Mouse (Mus musculus) kidney, adult 9 months (tissue): ENCODE measurements around the gene Cdk2ap2.

Experiments
- DNase-seq: peaks from one replicate; pipeline ENCODE4 v3.0.0; 2022

The Cdk2ap2 gene

GRCm38 (mm10) chr19:4068717-4069410, 28.1 kb upstream of the Cdk2ap2 start:
- no peak for DNase-seq

- no peak for DNase-seq
Observed at GRCm38 (mm10) chr19:4070311-4070710, 26.7 kb upstream of the Cdk2ap2 start.

GRCm38 (mm10) chr19:4070756-4071155, 26.2 kb upstream of the Cdk2ap2 start:
- no peak for DNase-seq

DNA sequence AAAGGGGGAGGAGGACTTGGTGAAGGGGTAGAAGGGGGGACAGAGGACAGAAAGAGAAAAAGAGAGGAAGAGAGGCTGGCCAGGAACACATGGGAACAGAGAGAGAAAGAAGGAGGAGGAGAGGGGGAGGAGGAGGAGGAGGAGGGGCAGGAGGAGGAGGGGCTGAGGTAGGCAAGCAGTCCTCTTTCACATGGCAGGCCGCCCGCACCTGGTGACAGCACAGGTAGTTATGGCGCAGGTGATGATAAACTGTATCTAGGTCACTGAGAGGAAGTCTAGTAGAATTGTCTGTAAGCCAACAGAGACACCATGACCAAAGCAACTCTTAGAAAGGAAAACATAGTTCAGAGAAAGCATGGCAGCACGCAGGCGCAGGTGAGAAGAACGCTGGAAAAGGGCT, 25.6 kb upstream of the Cdk2ap2 start:
- DNase-seq = no peak

GRCm38 (mm10) chr19:4072706-4073424, 24.1 kb upstream of the Cdk2ap2 start:
- peak; percentile 83 for DNase-seq

GRCm38 (mm10) chr19:4075531-4075930, 21.5 kb upstream of the Cdk2ap2 start:
- peak; percentile 88 for DNase-seq

DNA sequence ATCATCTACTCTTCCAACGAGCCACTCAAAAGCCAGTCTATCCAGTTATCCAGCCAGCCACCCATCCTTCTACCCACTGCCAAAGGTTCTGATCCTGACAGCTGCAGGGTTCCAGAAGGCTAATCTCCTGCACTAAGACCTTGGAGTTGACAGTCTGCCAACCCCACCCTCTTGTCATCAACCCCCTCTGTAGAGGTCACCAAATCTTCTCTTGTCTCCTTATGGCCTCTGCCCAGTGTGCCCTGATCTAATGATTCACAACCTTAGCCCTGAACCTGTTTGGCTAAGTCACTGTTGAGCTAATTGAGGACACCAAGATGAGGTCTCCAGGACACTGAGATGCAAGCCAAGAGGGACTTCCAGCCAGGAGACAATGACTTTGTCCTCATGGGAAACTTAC, 17.4 kb upstream of the Cdk2ap2 start:
- peak; percentile 63 for DNase-seq

DNA sequence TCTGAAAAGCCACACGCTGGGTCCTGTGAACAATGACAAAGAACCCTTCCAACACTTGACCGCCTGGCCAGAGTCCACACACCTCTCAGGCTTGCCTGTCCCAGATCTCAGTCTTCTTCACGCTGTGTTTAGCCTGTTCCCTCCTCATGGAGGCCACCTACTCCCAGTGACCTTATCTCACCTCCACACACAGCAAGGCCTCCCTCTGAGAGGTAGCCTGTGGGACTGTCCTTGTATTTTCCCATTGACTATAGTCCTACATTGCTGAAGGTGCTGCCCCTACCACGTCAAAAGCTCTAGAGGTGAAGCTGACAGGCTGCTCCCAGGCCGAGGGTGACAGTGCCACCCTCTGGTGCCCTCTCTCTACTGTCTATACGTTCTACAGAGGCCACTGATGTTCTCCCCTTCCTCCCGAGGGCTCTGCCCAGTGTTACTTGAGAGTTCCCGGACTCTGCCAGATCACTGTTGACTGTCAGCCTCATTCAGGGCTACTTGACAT, 16.4 kb upstream of the Cdk2ap2 start:
- peak; percentile 64 for DNase-seq

DNA sequence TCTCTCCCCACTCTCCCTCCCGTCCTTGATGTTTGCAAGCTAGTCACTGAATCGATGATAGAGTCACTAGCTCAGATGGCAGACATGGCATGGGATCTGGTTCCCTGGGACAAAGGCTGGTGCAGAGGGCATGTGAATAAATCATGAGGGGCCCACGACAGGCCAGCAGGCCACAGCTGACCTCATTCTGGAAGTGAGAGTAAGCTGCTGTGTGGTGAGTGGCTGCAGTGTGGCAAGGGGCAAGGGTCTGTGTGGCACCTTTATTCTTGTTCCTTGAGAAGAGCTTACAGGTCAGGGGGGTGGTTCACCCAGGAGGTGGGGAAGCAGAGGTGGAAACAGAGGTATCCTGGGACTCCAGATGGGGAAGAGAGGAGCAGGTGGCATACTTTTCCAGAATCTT, 15.6 kb upstream of the Cdk2ap2 start, which contains the start of gene Cabp2:
Gene Cabp2, plus strand, starts transcription at position 185 of the 400 bp plus-strand sequence.
- DNase-seq = no peak

DNA sequence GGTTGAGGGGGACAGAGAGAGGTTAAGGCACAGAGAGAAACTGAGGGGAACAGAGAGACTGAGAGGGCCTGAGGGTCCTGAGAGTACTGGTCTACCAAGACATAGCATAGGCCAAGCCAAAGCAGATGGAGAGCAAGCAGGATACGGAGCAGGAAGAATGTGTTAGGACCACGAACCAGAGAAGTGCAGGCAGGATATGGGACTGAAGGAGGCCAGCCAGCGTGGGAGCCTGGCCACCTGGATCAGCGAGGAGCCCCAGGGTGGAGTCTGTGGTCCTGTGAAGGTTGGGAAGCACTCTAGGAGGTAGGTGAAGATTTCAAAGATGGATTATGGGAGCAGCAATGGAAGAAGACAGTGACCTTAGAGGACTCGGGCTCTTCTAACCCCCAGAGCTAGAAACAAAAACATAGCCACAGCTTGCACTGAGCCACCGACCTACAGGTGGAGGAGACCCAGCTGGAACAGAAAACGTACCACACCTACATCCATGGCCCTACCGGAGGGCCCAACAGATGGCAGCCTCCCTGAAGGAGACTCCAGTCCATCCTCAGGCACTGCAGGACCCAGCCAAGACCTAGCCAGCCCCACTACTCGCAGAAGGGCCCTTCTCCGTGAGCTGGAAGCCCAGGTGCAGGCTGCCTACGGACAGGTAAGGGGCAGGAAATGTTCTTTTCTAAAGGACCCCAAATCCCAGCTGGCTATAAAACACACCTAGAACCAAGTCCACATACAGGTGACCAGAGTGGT, 14.6 kb upstream of the Cdk2ap2 start:
- DNase-seq = no peak

GRCm38 (mm10) chr19:4083316-4083715, 13.7 kb upstream of the Cdk2ap2 start:
- no peak for DNase-seq

- DNase-seq = no peak
Observed at GRCm38 (mm10) chr19:4083826-4084225, 13.2 kb upstream of the Cdk2ap2 start.

GRCm38 (mm10) chr19:4084984-4085383, 12.0 kb upstream of the Cdk2ap2 start:
- DNase-seq = peak; percentile 74

GRCm38 (mm10) chr19:4086156-4086555, 10.8 kb upstream of the Cdk2ap2 start:
- DNase-seq = no peak

DNA sequence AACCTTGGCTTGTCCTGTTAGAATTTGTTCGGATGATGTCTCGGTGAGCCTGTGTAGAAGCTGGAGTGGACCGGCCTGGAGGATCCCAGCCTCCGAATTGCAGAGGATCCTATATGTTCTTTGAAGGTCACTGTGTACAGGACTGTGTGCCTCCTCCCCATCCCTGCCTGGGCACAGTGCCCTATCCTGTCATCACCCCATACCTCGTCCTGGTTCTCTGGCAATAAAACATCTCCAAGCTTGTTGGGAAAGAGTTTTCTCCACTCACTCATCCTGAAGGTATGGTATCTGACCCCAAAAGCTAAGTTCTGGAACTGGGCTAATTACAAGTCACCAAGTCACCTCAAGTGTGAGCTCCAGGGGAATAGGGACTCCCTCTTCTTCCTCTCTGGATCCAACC, 9.9 kb upstream of the Cdk2ap2 start:
- no peak for DNase-seq

DNA sequence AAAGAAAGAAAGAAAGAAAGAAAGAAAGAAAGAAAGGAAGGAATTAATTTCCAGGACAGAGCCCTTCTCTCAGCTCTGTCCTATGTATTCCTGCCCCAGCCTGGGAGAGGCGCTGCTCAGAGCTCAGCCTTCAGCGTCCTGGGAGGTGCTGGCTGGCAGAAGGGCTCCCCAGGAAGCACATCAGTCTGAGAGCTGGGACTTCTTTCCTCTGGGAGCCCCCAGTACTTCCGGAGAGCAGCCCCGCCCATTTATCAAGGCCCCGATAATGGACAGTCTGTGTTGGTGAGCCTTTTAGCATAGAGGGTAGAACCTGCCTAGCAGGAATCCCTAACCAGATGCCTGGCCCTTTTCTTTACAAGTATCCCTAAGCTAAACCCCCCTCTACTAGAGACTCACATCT, 8.8 kb upstream of the Cdk2ap2 start:
- DNase-seq = no peak

- no peak for DNase-seq
Observed at GRCm38 (mm10) chr19:4089128-4089527, 7.9 kb upstream of the Cdk2ap2 start.

DNA sequence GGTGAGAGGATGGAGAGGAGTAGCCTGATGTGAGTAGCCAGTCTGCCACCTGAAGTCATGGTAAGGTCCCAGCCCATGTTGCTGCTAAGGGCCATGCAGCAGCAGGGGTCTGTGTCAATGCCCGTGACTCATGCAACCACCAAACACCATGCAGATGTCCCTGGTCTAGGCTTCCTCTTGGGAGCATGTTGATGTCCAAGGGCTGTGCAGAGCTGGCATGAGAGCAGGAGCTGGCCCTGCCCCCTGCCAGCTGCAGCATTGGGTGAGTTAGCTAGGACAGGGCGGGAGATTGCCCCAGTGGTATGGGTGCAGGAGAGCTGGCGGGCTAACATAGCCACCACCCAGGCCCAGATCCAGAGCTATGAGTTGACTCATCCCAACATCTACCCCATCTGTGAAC, 6.5 kb upstream of the Cdk2ap2 start:
- no peak for DNase-seq

- no peak for DNase-seq
Observed at GRCm38 (mm10) chr19:4091383-4091782, 5.6 kb upstream of the Cdk2ap2 start.

DNA sequence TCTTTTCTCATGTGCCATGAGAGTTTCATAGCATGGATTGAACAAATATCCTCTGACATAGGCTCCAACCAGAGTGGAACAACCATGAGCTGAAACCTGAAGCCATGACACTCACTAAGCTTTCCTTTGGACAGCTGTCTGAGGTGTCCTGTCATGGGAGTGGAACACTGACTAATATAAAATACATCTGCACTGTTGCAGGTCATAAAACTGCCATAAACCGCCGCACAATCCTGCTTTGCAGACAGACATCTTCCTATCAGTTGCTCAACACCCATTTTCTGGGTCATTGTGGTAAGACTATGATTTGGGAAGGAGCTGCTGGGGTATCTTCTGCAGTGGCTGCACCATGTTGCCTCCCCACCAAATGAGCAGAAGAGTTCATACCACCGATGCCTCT, 4.2 kb upstream of the Cdk2ap2 start:
- no peak for DNase-seq

DNA sequence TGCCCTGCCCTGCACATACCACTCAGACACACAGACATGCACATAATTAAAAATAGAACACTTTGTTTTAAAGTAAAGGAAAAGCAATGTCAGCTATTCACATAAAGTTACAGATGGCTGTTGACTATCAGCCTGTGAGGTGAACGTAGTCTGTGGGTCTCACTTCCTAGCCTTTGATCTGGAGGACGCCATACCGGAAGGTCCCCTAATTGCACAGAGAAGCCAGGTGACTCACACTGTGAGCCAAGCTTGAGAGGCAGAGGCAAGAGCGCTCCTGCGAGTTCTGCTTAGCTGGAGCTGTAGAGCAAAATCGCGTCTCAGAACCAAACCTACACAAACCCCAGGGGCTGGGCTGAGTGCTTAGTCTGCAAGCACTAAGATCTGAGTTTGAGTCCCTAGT, 3.2 kb upstream of the Cdk2ap2 start:
- no peak for DNase-seq

DNA sequence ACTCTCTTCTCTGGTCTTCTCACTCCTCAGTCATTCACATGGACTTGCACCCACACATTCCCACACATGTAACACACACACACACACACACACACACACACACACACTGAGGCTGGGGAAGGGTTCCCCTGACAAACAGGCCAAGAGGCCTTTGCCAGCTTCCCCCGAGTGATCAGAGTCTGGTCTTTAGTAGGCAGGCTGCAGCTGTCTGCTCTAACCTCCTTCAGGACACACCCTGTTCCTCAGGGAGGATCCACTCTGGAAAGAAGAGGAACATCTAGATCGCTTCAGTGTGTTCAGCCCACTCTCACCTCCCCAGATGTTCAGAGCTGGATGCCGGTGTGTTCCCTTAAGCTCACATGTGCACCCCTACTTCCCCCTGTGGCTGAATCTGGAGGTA, 2.6 kb upstream of the Cdk2ap2 start:
- no peak for DNase-seq

DNA sequence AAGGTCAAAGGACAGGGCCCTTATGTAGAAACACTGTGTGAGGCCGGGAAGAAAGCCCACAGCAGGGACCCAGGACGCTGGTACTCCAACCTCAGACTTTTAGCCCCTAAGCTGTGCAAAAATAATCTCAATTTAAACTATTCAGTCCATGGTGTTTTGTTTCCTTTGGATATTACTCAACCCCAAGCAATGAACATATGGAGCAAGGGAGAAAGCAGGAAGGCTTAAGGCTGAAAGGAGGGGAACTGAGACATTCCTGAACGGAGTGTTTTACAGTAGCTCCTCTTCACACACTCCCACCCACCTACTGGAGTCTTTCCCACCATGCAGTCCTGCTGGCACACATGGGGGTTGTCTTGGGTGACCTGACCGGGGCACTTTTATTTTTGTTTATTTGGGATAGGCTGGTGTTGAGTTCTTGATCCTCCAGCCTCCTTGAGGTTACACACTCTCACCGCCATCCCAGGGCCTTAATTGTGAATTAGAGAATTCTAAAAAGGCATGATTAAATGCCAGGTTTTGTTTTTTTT, 2.1 kb upstream of the Cdk2ap2 start:
- no peak for DNase-seq
